Mouse (Mus musculus) limb, embryonic 12.5 days (tissue): ENCODE data around the gene Hcls1. TPM values are rescaled to one million over a fixed set of nuclear protein-coding genes. Genes with fewer than 3 reads are reported as not detected.

Source experiments
- ATAC-seq: fragments of 200-750 bp; cut with Nextera tagmentation; 2 replicates; pipeline ENCODE4 v1.8.0; 2017; ENCODE audit warnings: low read depth, moderate TSS enrichment; ENCODE audit not compliant: insufficient number of reproducible peaks, insufficient read depth, low FRiP score, low TSS enrichment
- H3K27ac ChIP-seq: fragments of 300-500 bp; sonication (generic); 2 replicates; pipeline ENCODE4 v1.5.1; 2016; ENCODE audit warnings: mild to moderate bottlenecking, moderate library complexity
- H3K27me3 ChIP-seq: fragments of 300-500 bp; sonication (generic); 2 replicates; pipeline ENCODE4 v1.6.1; 2016; ENCODE audit warnings: mild to moderate bottlenecking, moderate library complexity
- H3K36me3 ChIP-seq: fragments of 300-500 bp; sonication (generic); 2 replicates; pipeline ENCODE4 v1.6.1; 2016; ENCODE audit warnings: mild to moderate bottlenecking, moderate library complexity
- H3K4me1 ChIP-seq: fragments of 300-500 bp; sonication (generic); replicated peaks from 2 replicates; pipeline ENCODE4 v1.6.1; 2016
- H3K4me2 ChIP-seq: fragments of 300-500 bp; sonication (generic); 2 replicates; pipeline ENCODE4 v1.6.1; 2016; ENCODE audit warnings: mild to moderate bottlenecking, moderate library complexity
- H3K4me3 ChIP-seq: fragments of 300-500 bp; sonication (generic); replicated peaks from 2 replicates; pipeline ENCODE4 v1.5.1; 2016; ENCODE audit warnings: mild to moderate bottlenecking
- H3K9ac ChIP-seq: fragments of 300-500 bp; sonication (generic); replicated peaks from 2 replicates; pipeline ENCODE4 v1.6.1; 2016; ENCODE audit warnings: mild to moderate bottlenecking, moderate library complexity
- H3K9me3 ChIP-seq: fragments of 300-500 bp; sonication (generic); 2 replicates; pipeline ENCODE4 v1.6.1; 2016; ENCODE audit warnings: mild to moderate bottlenecking, moderate library complexity
- WGBS: fragments of 180-500 bp; shearing (Covaris S2); methylation state at CpG from one replicate; pipeline ENCODE4 v1.1.7; 2016; 5-methylcytosine and 5-hydroxymethylcytosine counted together
- polyA plus RNA-seq: library from polyadenylated mRNA; unstranded; fragments of >200 nt; fragmentation: Nextera tagmentation; extraction: Ambion mirVana; gene quantifications from 2 replicates; pipeline ENCODE4 v1.2.1, GENCODE M21; 2016

Hcls1 gene
- polyA plus RNA-seq, 1 experiment from 2014 or later: 2.7 TPM

DNA sequence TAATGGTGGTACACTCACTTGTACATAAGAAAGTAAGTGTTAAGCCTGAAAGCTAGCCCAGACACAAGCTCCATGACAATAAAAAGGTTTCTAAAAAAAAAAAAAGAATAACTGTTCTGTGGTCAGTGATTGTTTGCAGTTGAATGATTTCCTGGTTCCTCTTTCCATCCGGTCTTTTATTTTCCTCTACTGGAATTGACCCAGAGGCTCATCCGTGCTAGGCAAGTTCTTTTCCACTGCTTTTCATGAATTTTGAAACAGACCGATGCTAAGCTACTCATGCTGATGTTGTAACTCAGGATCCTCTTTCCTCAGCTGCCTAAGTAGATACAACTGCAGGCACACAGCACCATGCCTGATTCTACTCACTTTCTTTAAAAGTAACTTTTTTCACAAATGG is 14.4 kb upstream of the Hcls1 start:
- Histone ChIP-seq H3K4me3 (no peak overlapping the region), H3K4me2 (no peak overlapping the region), H3K36me3 (peaks cover 82% of the 10 kb centered on the region), H3K9ac (no peak overlapping the region), H3K27me3 (no peaks in the 10 kb centered on the region), H3K27ac (no peak overlapping the region), H3K4me1 (no peaks in the 10 kb centered on the region), H3K9me3 (no peaks in the 10 kb centered on the region)
- WGBS: 90% methylated on average over 3 of the region's 3 CpGs
- ATAC-seq: no peak

DNA sequence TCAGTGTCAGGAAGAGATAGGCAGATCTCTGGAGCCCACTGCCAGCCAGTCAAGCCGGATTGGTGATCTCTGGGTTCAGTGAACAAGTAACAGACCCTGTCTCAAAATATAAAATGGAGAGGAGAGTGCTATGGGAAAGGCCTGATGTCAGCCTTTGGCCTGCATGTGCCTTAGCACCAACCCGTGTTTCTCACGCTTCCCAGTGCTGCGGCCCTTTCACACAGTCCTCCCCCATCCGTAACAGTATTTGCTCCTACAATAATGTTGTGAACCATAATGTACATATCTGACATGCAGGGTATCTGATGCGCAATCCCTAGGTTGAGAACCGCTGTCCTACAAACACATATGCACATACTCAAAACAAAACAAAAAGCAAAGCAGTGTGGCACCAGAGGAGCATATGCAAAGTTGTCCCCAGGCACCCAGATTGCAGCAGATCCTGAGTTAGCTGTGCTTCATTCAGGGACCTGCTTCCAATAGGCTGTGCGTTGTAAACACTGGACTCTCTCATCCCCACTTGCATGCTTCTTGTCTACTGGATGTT is 13.6 kb upstream of the Hcls1 start:
- Histone ChIP-seq H3K36me3 (peaks cover 82% of the 10 kb centered on the region), H3K9me3 (no peaks in the 10 kb centered on the region), H3K27me3 (no peaks in the 10 kb centered on the region), H3K27ac (no peak overlapping the region), H3K4me3 (no peak overlapping the region), H3K4me1 (no peaks in the 10 kb centered on the region), H3K4me2 (no peak overlapping the region), H3K9ac (no peak overlapping the region)
- ATAC-seq: no peak
- whole genome bisulfite sequencing: 90% methylated on average over 8 of the region's 8 CpGs

GRCm38 (mm10) chr16:36921980-36922379 is 12.8 kb upstream of the Hcls1 start:
- no peak overlapping the region for H3K27ac ChIP-seq
- no peak overlapping the region for H3K9ac ChIP-seq
- H3K36me3 ChIP-seq: peaks cover 82% of the 10 kb centered on the region
- H3K4me2 ChIP-seq: no peak overlapping the region
- H3K4me1 ChIP-seq: no peaks in the 10 kb centered on the region
- H3K4me3 ChIP-seq: no peak overlapping the region
- H3K27me3 ChIP-seq: no peaks in the 10 kb centered on the region
- no peak for ATAC-seq
- no peaks in the 10 kb centered on the region for H3K9me3 ChIP-seq
- WGBS: 86% methylated on average over 6 of the region's 6 CpGs

GRCm38 (mm10) chr16:36924312-36924711 is 10.5 kb upstream of the Hcls1 start:
- Histone ChIP-seq H3K4me3 (no peak overlapping the region), H3K4me1 (no peaks in the 10 kb centered on the region), H3K27ac (no peak overlapping the region), H3K27me3 (no peaks in the 10 kb centered on the region), H3K4me2 (no peak overlapping the region), H3K9me3 (no peaks in the 10 kb centered on the region), H3K9ac (no peak overlapping the region), H3K36me3 (peaks cover 81% of the 10 kb centered on the region)
- 93% methylated on average over 8 of the region's 8 CpGs for WGBS
- ATAC-seq: no peak

GRCm38 (mm10) chr16:36925351-36925750 is 9.4 kb upstream of the Hcls1 start:
- Histone ChIP-seq H3K27ac (no peak overlapping the region), H3K4me2 (no peak overlapping the region), H3K4me1 (no peaks in the 10 kb centered on the region), H3K4me3 (no peak overlapping the region), H3K9me3 (no peaks in the 10 kb centered on the region), H3K27me3 (no peaks in the 10 kb centered on the region), H3K36me3 (peaks cover 81% of the 10 kb centered on the region), H3K9ac (no peak overlapping the region)
- no peak for ATAC-seq
- 91% methylated on average over 6 of the region's 6 CpGs for WGBS

DNA sequence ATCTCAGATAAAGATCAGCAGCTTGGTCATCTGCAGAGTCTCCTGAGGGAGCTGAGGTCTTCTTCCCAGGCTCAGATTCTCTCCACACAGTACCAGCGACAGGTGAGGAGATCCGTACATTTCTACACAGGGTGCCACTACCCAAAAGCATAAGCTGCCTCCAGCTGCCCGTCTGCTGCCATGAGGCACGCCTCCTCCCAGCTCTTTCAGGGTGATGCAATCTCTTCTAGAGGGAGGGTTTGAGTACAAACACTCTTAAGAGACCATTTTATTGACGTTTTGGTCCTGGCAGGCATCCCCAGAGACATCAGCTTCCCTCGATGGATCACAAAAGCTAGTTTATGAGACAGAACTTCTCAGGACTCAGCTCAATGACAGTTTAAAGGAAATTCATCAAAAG is 9.0 kb upstream of the Hcls1 start:
- Histone ChIP-seq H3K9ac (no peak overlapping the region), H3K27me3 (no peaks in the 10 kb centered on the region), H3K4me1 (no peaks in the 10 kb centered on the region), H3K36me3 (peaks cover 82% of the 10 kb centered on the region), H3K4me3 (no peak overlapping the region), H3K9me3 (no peaks in the 10 kb centered on the region), H3K27ac (no peak overlapping the region), H3K4me2 (no peak overlapping the region)
- 78% methylated on average over 6 of the region's 6 CpGs for WGBS
- no peak for ATAC-seq

DNA sequence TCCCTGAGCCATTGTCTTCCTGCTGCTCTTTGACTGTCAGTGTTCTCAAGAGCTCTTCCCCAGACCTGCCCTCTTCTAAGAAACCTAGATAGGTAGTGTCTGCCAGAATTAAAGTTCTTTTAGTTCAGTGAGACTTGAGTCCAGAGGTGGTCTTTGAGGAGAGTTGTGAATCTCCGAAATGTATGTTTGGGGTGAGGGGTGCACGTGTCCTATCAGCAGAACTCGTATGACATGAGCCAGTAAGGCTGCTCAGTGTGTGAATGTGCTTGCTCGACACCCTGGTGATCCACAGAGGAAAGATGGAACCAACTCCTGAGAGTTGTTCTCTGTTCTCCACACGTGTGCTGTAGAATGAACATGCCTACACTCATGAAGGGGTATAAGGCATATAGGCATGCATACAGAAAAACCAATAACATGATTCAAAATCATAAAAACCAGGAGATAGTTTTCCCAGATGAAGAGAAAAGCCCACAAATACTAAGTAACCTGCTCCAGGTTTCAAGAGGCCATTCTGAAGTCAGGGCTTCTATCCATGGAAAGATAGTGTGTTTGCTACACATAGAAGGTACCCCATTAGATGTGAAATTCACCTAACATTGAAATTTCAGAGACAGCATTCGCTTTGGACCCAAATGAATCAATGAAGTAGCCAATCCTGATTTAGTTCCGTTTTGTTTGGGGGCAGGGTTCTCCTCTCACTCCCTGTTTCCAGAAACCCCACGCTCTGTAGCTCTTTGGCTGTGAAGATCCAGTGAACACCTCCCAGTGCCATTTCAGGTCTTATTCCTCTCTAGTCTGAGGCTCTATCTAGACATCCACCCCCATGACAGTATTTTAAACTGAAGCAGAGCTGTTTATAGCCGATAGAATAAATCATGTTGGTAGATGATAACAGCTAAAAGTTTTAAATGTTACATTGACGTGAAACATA is 8.0 kb upstream of the Hcls1 start:
- Histone ChIP-seq H3K4me2 (no peak overlapping the region), H3K9ac (no peak overlapping the region), H3K4me1 (peaks cover 3% of the 10 kb centered on the region), H3K27ac (no peak overlapping the region), H3K27me3 (no peaks in the 10 kb centered on the region), H3K9me3 (no peaks in the 10 kb centered on the region), H3K36me3 (peaks cover 87% of the 10 kb centered on the region), H3K4me3 (no peak overlapping the region)
- no peak for ATAC-seq
- 92% methylated on average over 10 of the region's 10 CpGs for WGBS

DNA sequence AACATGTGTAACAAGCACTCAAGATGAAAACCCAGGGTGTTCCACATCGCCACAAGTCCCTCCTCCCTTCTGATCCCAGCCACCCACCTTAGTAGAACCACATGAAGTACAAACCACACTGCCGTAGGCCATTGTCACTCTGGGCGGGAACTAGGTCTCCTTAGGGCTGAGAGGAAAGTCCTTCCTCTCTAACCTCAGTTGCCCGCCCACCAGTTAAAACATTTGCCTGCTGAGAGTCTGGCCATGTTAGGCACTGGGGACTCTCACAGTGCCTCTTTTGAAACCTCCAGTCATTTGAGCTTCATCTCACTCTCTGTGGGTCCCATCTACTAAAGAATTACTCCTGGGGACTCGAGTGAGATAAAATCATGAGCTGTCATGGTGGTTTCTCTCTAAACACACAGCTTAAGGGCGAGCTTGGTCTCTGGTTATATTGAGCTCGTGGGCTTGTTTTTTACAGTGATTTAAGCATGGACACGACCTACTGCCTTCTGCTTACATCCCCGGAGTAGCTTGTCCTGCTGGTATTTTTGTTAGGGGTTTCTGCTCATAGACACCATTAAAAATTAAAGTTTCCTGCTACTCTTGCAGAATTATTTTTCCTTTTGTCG is 7.2 kb upstream of the Hcls1 start:
- no peak overlapping the region for H3K27ac ChIP-seq
- no peak for ATAC-seq
- WGBS: 83% methylated on average over 10 of the region's 10 CpGs
- H3K9me3 ChIP-seq: no peaks in the 10 kb centered on the region
- H3K27me3 ChIP-seq: no peaks in the 10 kb centered on the region
- no peak overlapping the region for H3K4me3 ChIP-seq
- H3K4me1 ChIP-seq: peaks cover 3% of the 10 kb centered on the region
- peaks cover 90% of the 10 kb centered on the region for H3K36me3 ChIP-seq
- H3K9ac ChIP-seq: no peak overlapping the region
- no peak overlapping the region for H3K4me2 ChIP-seq

DNA sequence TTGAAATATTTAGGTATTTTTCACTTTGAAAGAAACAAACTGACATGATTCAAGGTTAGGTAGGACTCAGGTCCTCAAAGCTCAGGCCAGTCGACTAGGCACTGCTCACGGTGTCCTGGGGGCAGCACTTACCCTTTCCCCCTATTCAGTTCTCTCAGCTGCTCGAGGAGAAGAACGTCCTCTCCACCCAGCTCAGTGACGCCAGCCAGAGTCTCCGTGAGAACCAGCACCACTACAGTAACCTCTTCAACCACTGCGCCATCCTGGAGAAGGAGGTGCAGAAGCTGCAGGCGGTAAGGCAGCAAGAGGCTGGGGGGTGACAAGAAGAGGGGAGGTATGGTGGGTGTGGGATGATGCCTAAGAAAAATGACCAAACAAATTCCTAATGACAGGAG is 6.7 kb upstream of the Hcls1 start:
- no peaks in the 10 kb centered on the region for H3K9me3 ChIP-seq
- no peak overlapping the region for H3K27ac ChIP-seq
- WGBS: 93% methylated on average over 8 of the region's 8 CpGs
- peaks cover 90% of the 10 kb centered on the region for H3K36me3 ChIP-seq
- H3K27me3 ChIP-seq: no peaks in the 10 kb centered on the region
- H3K4me3 ChIP-seq: no peak overlapping the region
- H3K4me2 ChIP-seq: no peak overlapping the region
- no peak for ATAC-seq
- peaks cover 3% of the 10 kb centered on the region for H3K4me1 ChIP-seq
- no peak overlapping the region for H3K9ac ChIP-seq

GRCm38 (mm10) chr16:36929216-36929615 is 5.6 kb upstream of the Hcls1 start:
- Histone ChIP-seq H3K9ac (no peak overlapping the region), H3K4me2 (no peak overlapping the region), H3K9me3 (no peaks in the 10 kb centered on the region), H3K27me3 (no peaks in the 10 kb centered on the region), H3K27ac (no peak overlapping the region), H3K36me3 (peaks cover 87% of the 10 kb centered on the region), H3K4me3 (no peak overlapping the region), H3K4me1 (peaks cover 3% of the 10 kb centered on the region)
- ATAC-seq: no peak
- 97% methylated on average over 7 of the region's 7 CpGs for WGBS

- Histone ChIP-seq H3K36me3 (peaks cover 78% of the 10 kb centered on the region), H3K4me3 (no peak overlapping the region), H3K27me3 (no peaks in the 10 kb centered on the region), H3K4me1 (peaks cover 6% of the 10 kb centered on the region), H3K9me3 (no peaks in the 10 kb centered on the region), H3K4me2 (no peak overlapping the region), H3K9ac (no peak overlapping the region), H3K27ac (no peak overlapping the region)
- no peak for ATAC-seq
- 58% methylated on average over 11 of the region's 11 CpGs for WGBS
Measured at GRCm38 (mm10) chr16:36930231-36931136, 4.3 kb upstream of the Hcls1 start.
